Mouse (Mus musculus) left cerebral cortex, postnatal 14 days (tissue): ENCODE results near the gene Prdm15. TPM values are rescaled to one million over a fixed set of nuclear protein-coding genes. Genes with fewer than 3 reads are reported as not detected.
A peak's percentile ranks its signal among the peaks of the same experiment; 100 is the strongest.

Experiments used
- DNase-seq, 2 experiments: peaks; one replicate each; pipeline ENCODE4 v3.0.0; 2021 to 2022; ENCODE audit warnings: low spot score in 2 of 2, mixed read lengths in 1 of 2
- intact Hi-C: fragments of 180-260 bp; cut with DNase I; formaldehyde crosslinking; loops from one replicate; pipeline ENCODE4 v1.15.1; 2025
- total RNA-seq, 2 experiments: library from RNA; stranded (reverse); gene quantifications; 2 replicates each; pipeline ENCODE4 v1.2.3; 2021

Prdm15 gene
- total RNA-seq, 2 experiments from 2014 or later, result 16.9 to 20.9 TPM

DNA sequence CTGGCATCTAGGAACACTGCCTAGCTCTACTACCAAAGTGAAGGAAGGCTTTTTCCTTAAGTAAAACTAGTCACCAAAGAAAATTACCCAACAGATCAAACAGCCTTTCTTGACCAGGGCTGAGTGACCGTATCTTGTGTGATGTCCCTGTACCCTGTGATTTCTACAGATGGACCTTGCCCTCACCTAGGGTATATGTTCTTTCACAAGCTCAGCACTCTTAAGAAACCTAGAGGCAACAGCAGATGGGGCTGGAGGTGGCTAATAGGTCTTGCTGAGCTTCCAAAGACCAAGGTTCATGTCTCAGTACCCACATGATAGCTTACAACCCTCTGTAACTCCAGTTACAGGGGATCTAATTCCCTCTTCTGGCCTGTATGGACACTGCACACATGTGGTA, 23.4 kb downstream of the Prdm15 start:
- intact Hi-C loops, result no loop called here

DNA sequence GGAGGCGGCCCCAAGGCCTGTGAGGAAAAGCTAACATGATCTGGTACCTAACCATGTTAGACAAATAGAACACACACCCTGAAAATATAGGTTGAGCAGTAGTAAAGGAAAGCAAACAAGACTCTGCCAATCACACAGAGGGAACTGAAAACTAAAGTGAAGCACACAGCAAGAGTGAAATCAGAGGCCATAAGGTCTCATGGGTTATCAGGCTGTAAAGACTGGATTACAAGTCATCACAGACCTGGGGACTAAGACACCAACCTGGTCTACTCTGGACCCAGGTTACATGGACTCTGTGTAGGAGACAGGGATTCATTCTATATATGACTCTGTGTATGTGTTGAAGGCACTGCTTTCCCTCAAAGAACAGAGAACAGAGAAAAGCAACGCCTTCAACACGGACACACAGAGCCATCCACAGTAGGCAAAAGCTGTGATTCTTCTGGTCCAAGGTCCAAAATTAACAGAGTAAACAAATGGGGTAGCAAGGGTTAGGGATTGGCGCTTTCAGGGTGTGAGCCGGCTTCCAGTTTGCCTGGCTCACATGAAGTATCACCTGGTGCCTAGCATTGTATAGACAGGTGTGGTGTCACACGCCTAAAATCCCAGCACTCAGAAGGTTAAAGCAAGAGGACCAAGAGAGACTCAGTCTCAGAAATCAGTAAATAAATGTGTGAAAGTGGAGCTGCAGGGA, 28.2 kb downstream of the Prdm15 start:
- intact Hi-C loops, result no loop called here
- DNase-seq, result no peak

More for the DNA sequence above, 23.4 kb downstream of the Prdm15 start:
- no peak for DNase-seq

DNA sequence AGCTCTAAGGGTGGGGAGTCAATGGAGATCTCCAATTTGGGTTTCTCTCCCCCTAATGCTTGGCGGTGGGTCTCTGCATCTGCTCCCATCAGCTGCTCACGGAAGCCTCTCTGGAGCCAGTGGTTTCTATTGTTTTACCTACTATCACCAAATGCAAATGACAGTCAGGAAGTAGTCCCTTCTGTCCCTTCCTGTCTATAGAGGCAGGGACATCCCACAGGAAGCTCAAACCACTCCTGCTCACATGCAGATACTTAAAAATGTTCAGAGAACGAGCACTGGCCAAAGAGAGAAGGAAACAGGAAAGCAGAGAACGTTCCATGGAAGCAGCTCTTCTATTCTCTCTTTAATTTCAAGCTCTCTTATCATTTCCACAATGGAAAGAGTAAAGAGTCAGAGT, 32.1 kb downstream of the Prdm15 start:
- intact Hi-C loops, result no loop called here
- no peak for DNase-seq

DNA sequence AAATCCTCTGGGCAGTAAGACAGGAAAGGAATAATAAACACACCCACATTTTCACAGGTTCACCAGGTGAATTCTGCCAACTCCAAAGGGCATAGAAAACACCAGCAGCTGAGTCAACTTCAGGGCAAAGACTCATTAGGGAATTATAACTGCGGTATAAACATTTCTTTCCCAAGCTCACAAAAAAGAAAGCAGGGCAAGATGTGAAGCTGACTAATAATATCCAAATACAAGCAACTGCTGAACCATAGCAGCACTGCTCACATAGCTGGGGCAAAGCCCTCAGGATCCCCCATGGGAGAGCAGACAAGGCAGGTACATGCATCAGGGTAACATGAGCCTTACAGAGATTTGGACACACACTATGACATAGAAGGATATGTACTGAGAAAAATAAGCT, 34.2 kb downstream of the Prdm15 start:
- intact Hi-C loops, result no loop called here

DNA sequence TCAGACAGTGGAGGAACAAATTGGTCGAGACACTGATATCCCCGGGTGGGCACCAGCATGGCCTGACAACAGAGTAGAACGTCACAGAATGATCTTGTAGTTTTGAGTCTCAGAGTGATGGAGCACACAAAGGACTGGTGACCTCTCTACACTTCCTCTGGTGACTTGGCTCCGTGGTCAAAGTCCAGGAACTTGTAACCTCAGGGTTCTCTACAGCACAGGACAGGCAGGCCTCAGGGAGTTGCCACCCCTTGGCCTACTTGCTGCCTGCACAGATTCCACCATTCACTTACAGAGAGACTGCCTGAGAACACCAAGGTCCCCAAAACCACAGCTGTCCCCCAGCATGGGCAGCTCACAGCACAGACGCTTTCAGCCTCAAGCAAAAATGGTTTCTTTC, 36.4 kb downstream of the Prdm15 start:
- no peak for DNase-seq
- intact Hi-C loops, result no loop called here

More for the DNA sequence above, 34.2 kb downstream of the Prdm15 start:
- DNase-seq, result no peak

DNA sequence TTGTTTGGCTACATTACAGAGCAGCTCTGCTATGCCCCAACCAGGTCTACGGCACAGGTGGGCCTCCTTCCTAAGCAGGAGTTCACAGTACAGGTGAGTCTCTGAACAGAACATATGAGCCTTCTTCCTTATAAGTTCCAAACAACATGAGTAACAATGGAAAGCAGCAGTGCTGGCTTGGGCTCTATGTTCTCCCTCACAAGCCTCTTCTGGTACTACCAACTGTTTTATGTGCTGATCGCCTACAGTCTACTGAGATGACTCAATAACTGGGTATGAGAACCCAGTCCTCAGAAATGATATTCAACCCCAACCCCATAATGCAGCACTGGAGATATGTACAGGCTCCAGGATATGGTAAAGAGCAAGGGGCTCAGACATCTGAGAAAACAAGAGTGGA, 37.6 kb downstream of the Prdm15 start:
- DNase-seq, result no peak
- intact Hi-C loops, result no loop called here

DNA sequence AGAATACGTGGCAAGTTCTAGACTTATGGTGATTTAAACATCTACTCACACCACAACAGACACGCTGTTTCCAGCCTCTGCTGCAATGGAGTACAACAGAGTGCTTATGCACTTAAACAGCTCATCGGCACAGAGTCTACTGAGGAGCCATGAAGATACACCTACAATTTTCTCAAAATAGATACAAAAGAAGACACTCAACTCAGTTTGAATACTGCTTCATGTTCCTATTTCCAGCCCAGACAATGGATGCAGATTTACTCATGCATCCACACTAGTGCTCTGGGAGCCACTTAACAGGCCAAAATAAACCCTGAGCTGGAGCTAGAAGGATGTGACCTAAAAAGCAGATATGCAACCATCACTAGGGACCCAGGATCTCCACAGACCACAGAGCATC, 42.8 kb downstream of the Prdm15 start:
- peak; percentile 15 to 35 for DNase-seq
- intact Hi-C loops, result loop anchor here (5.0 kb wide), 2 partner anchors 43 to 153 kb away; partner anchors contain the start of genes C2cd2, Prdm15 and Zbtb21

DNA sequence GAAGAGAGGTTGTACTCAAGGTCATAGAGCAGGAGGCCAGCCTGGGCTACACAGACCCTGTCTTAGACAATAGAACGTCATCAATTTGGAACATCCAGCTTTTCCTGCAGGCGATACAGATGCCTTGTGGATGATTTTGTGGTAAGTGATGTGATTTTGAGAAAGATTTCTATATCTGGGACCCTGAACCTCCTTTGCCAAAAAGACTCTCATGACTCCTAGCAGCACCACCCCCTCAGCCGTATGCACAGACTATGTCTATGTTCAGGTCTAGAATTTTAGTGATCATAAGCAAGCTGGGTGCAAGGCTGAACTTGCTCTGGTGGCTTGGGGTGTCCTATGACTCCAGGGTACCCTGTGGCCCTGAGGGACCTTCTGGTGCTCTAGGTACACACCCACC, 46.0 kb downstream of the Prdm15 start:
- DNase-seq, result peak; percentile 11 to 63
- intact Hi-C loops, result loop anchor here (5.0 kb wide), 2 partner anchors 47 to 157 kb away; partner anchors contain the start of genes C2cd2, Prdm15 and Zbtb21

DNA sequence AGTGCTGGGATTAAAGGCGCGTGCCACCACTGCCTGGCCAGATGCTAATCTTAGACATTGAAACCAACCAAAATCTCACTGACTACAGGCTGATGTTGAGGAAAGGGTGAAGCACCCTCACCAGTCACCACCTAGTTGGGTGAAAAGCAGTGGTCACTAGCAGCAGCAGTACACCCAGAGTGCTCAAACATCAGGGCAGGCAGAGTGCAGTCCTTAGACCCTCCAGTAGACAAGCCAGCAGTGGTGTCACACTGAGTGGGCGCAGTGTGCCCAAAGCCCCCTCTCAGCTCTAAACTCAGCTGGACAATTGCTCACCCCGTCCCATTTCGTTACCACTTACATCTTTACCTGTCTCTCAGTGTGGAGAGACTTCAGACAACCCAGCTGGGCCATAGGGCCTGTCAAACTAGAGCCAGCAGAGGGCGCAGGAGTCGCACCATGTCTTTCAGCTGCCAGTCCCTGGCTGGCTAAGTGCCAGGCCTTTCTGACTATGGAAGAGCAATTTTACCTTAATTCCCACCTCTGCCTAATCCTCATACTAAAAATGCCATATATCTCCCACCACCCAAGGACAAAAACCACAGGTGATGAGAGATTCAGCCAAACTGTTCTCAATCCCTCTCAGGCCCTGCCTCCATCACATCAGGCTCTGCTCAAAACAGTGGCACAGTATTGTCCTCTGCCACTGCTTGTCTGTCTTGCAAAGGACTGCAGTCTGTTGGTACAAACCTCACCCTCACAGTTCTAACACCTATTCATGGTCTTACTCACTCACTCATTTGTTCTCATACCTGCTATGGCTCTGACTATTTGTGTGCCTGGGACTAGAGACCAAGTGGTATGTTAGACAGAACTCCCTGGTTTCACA, 46.7 kb downstream of the Prdm15 start:
- DNase-seq, result peak; percentile 92 to 93
- intact Hi-C loops, result loop anchor here (5.0 kb wide), 2 partner anchors 47 to 157 kb away; partner anchors contain the start of genes C2cd2, Prdm15 and Zbtb21

DNA sequence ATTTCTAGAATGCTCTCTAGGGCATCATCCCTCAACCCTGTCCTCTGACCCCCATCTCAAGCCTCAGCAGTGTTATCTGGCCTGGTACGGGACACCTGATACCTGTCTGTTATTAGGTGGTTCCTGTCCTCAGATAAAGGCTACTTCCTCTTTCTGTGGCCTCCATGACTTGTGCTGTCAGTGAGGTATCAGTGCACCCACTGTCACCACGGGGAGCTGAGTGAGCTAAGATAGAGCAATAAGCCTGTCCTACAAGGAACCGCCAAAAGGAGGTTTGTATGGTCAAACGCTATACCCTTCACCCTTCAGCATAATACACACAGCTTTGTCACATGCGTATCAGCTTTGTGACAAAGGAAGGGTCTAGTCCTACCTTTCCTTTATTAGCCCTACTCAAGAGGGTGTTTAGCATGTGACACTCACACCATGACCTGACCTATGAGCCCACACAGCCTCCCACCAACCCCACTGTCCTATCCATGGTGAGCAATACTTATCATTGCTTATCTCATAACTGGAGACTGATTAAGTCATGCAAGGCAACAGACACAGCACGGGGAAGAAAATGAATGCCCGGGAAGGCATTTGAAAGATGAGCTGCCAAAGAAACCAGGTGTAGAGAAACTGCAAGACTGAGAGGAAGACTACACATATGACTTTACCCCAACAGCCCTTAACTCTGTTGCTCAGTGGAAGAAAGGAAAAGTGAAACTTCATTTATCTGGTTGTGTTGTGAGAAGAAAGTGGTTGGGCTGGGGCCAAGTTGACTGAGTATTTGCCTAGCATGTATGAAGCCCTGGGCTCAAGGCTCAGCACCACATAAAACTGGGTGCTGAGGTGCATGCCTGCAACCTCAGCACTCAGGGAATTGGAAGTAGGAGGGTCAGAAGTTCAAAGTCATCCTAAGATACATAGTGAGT, 53.4 kb downstream of the Prdm15 start:
- DNase-seq, result no peak
- intact Hi-C loops, result no loop called here

DNA sequence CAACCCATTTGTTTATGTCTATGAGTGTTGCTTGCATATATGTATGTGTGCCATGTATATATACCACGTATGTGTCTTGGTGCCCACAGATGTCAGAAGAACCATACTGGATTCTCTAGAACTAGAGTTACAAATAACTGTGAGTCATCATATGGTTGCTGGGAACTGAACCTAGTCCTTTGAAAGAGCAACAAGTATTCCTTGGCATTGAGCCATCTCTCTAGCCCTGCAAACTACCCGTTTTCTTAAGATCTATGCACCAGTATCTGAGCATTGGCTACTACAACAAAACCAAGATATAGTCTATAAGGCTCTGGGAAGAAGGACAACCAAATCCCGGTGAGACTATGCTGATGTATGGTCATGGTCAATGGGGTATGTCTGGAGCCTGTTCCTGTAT, 54.4 kb downstream of the Prdm15 start:
- no peak for DNase-seq
- intact Hi-C loops, result no loop called here

DNA sequence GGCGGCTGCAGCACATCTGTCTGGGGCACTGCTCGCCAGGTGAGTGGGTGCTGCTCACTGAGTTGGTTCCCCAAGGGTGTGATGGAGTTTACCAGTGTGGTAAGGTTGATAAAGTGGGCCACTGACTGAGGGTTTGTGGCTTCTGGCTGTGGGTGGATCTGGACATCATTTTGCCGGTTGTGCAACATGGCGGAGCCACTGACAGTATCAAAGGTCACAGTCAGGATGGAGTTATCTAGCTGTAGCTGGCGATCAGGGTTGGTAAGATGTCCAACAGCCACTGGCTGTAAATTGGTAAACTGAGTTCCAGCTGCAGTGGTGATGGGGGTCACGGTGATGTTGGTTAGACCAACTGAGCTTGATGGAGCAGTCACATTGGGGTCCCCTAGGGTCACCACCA, 57.4 kb downstream of the Prdm15 start:
- intact Hi-C loops, result no loop called here
- no peak for DNase-seq

DNA sequence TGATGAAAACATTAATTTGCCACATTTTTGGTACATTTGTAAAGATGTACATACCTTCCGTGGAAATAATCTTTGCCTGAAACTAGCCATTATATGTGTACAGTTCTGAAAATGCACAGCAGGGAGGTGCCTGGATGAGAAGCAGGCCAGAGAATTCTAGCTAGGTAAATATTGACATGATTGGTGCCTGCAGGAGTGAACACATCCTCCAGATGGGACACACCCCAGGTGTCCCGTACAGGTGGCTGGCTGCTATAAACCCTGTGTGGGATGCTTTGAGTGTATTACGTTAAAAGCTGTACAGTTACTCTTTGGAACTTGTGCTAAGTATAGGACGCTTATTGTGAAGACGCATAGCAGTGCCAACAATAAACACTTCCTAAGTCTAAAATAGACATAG, 68.6 kb downstream of the Prdm15 start:
- intact Hi-C loops, result no loop called here

DNA sequence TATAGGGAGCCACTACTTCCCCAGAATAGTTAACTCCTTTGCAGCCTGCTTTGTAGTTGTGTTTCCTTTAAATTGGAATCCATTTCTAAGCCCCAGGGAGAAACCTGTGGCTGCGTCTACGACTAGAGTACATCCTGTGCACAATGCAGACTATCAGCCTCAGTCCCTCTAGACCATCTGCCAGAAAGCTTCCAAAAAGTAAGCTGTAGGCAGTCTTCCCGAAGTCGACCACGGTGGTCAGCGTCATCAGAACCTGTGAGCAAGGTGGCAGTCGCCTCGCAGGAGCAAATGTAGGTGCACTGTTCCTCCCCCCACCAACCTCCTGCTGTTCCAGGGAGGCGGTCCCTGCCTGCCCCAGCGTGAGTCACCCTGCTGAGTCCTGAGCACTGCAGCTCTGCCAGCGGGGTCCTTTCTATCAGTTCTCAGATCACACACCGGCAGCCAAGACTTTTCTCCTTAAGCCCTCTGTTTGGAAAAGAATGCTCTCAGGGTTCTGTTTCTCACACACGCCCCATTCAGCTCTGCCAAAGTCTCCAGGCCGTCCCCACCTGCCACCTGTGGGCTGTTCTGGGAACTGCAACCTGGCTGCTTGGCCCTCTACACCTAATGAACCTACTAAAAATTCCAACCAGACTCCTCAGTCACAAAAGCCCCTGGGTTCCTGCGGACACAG, 73.2 kb downstream of the Prdm15 start:
- intact Hi-C loops, result loop anchor here (5.0 kb wide), 1 partner anchor 466 kb away; no protein-coding TSS in a partner anchor

More for the DNA sequence above, 68.6 kb downstream of the Prdm15 start:
- no peak for DNase-seq

DNA sequence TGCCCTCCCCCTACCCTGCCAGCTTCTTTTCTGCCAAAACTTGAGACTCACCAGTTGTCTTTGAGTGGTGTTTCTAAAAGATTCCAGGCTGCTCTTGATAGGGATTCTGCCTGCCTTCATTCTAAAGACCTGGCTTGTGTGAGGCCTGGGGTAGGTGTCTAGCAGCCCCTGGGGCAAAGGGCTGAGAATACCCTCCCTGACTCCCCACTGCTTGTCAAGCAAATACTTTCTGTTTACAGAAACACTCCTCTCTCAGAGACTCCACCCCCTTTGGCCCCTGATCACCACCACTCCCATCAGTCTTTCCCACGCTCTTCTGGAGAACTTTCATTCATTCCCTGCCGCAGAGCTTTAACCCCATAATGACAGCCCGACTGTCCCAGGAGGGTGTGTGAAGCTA, 85.1 kb downstream of the Prdm15 start:
- DNase-seq, result no peak
- intact Hi-C loops, result no loop called here

More for the DNA sequence above, 73.2 kb downstream of the Prdm15 start:
- peak; percentile 69 to 82 for DNase-seq

DNA sequence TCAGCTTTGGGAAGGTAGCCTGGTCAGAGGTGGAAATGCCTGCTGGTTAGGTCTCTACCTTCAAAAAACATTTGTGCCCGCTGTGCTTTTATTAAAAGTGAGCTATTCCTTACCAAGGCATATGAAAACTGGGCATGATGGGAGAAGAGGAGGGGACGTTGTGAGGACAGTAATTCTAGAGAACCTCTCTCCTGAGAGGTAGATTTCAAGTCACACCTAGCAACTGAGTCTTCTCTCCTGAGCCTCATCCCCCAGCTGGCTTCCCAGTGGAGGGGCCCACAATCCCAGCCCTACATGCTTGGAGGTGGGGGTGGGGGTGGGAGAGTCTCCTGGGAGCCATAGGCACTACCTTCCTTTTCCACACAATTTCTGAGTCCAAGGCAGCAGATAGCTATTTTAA, 87.0 kb downstream of the Prdm15 start:
- intact Hi-C loops, result no loop called here
- no peak for DNase-seq

DNA sequence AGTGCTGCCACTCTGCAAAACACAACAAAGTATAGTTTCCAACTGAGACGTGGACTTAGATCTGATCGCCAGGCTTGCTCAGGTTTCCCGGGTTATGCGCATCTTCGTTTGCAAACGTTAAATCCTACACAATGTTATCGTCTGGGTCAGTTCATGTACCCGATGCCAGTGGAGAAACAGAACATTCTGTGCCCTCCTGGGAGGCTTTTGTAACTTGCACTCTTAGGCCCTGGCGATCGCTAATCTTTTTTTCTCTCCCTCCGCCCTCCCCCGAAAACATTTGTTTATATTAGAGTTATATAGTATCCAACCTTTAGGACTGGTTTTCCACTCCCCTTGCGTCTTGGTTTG, 87.7 kb downstream of the Prdm15 start:
- no peak for DNase-seq
- intact Hi-C loops, result no loop called here

DNA sequence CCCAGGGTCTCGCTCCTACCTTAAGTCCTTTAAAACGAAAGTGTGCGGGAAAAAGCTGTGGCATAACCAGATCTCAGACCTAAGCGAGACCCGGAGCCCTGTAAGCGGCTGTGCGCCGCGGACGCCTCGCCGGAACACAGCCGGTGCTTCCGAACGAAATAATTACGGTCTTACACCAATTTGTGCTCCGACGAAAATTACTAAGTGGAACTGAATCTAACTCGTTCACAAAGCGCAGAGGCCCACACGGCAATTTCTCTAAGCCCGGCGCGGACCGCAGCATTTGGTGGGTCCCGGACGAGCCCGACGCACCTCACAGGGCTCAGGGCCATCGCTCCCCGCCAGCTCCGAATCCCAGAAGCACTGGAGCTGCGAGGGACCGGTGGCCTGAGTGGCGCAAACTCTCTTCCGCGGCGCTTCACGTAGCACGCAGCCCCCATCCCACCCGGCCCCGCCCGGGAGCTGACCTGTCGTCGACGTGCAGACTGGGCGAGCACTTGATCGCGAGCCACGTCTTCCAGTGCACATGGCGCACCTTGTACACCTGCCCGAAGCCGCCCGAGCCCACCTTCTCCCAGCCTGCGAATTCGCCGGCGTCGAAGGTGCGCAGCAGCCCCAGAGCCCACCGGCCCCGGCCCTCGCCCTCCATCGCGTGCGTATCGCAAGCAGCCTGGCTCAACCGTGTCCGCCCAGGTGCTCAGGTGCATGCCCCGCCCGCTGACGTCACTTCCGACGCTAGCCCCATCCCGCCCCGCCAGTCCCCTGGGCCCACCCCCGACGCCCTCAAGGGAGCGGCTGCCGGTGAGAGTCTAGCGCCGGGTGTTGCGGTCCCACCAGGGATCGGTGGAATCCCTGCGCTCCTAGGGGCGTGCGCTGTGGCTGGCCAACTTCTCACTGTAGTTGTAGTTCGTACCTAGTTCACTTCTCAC, 88.3 kb downstream of the Prdm15 start, which contains the start of gene Ripk4:
TSS of gene Ripk4 (minus strand) at position 727 of the 929 bp plus-strand sequence.
- peak in 1 of 2 experiments; percentile 6 for DNase-seq
- intact Hi-C loops, result no loop called here
